Mouse (Mus musculus): Measurements from ENCODE around the gene Adad2. TPM values are rescaled to one million over a fixed set of nuclear protein-coding genes. Genes with fewer than 3 reads are reported as not detected.

Gene Adad2
- polyA plus RNA-seq, 1 experiment from 2014 or later = not detected

DNA sequence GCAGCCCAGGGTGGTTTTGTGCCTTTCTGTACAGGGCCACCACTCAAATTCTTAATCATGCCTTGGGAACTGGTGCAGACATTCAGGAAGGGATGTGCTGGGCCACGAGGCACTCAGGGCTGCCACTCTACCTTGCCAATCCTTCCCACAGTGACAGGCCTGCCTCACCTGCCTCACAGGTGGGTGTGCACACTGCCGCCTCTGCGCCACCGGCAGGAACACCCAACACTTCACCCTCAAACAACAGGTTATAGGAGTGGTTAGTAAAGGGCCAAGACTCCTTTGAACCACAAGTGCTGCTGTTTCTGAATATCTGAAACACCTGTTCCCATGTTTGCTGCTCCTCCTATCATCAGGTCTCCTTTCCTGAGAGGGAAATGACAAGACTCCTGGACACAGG lies 40.1 kb upstream of the Adad2 start:
- no peak overlapping the region for H3K9ac ChIP-seq (ENCODE audit: low read depth, low read length)
- no peak overlapping the region for H3K27ac ChIP-seq
- no peaks in the 10 kb centered on the region for H3K9me3 ChIP-seq (replicated peaks; ENCODE audit: low read length)
- no peak for TF ChIP-seq CTCF (IDR thresholded peaks at IDR 0.05; ENCODE audit: low read depth)
- 93% methylated on average over 4 of the region's 4 CpGs for WGBS
- ATAC-seq (replicated peaks; ENCODE audit: low FRiP score, low read depth) = no peak
- peaks cover 5% of the 10 kb centered on the region; the same call in 1 of the 2 replicates for H3K36me3 ChIP-seq (ENCODE audit: insufficient read depth, low read length)
- no peak for DNase-seq (ENCODE audit: low spot score)
- H3K4me2 ChIP-seq (ENCODE audit: low read length) = no peak overlapping the region
- H3K27me3 ChIP-seq (ENCODE audit: insufficient read depth, low read length) = no peaks in the 10 kb centered on the region
- H3K4me3 ChIP-seq (replicated peaks; ENCODE audit: low read depth, low read length) = no peak overlapping the region
- H3K4me1 ChIP-seq (replicated peaks; ENCODE audit: insufficient read depth, low read length) = no peaks in the 10 kb centered on the region; the same call in 1 of the 2 replicates

DNA sequence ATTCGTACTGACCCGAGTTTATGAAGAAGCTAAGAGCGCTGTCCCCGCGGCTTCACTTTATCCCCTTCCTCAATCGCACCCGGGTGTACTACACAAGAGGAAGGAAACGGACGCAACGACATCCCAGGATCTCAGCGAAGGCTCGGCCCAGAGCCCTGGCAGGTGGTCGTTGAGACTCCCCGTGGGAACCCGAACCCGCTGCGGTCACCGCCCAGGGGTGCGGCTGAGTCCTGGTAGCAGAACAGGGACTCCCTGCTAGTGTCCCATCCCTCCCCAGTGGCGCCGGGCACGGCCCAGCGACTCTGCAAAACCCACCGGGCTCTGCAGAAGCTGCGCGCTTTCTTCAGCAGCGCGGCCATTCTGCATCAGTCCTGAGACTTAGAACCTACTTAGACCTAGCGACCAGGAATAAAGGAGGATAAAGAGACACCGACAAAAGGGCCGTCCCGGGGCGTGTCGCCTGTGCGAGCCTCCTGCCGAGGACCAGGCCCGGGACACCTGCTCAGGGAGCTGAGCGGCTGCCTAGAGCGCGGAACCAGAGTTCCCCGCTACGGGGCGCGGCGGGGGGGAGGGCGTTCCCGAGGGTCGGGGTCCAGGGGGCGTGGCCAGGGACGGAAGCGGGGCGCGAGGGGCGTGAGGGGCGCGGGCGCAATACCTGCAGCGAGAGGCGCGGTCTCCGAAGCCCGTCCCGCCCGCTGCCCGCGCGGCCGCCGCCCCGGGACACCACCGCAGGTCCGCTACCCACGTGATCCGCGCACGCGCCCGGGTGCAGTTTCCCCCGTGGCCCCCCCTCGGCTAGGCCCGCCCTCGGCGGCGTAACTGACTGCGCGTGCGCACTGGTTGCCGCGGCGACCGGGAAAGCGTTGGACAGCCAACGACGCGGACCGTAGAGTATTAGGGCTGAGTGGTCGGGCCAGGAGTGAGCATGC lies 37.8 kb upstream of the Adad2 start, which contains the start of the genes Hsdl1 and Dnaaf1:
Gene Hsdl1 (minus strand): TSS at position 747 of the 929 bp plus-strand sequence.
Gene Dnaaf1 (plus strand): TSS at position 799 of the 929 bp plus-strand sequence.
- peak; percentile 37; the same call in 1 of the 2 replicates for TF ChIP-seq CTCF (IDR thresholded peaks at IDR 0.05; ENCODE audit: low read depth)
- Histone ChIP-seq H3K9ac (ENCODE audit: low read depth, low read length) (peak within 1 kb of the TSS; percentile 76), H3K36me3 (ENCODE audit: insufficient read depth, low read length) (no peaks in the 10 kb centered on the region), H3K27me3 (ENCODE audit: insufficient read depth, low read length) (no peaks in the 10 kb centered on the region), H3K4me3 (replicated peaks; ENCODE audit: low read depth, low read length) (peak within 1 kb of the TSS; percentile 77), H3K4me2 (ENCODE audit: low read length) (peak within 1 kb of the TSS; percentile 97), H3K9me3 (replicated peaks; ENCODE audit: low read length) (no peaks in the 10 kb centered on the region), H3K27ac (peak within 1 kb of the TSS; percentile 76), H3K4me1 (replicated peaks; ENCODE audit: insufficient read depth, low read length) (no peaks in the 10 kb centered on the region; the same call in 1 of the 2 replicates)
- under 1% methylated on average over 96 of the region's 97 CpGs for WGBS
- DNase-seq (ENCODE audit: low spot score) (peak; percentile 93), ATAC-seq (replicated peaks; ENCODE audit: low FRiP score, low read depth) (peak; percentile 87)

DNA sequence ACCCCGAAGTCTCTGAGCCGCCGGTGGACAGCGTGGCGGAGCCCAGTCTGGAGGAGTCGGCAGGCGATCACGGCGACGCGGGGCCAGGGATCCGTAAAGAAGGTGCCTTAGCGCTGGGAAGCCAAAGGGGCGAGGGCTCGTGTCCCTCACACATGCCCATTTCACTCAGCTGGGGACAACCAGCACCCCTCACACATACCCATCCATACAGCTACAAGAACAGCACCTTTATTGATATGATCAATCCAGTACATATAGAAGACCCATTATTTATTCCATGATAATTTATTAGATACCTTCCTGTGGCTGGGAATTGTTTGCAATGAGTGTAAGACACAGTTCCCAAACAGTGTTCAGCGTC lies 37.2 kb upstream of the Adad2 start:
- WGBS = under 1% methylated on average over 16 of the region's 16 CpGs
- H3K9ac ChIP-seq (ENCODE audit: low read depth, low read length) = 0 out of 2 replicates have a peak overlapping the region, but pooled peaks have one; percentile 76
- DNase-seq (ENCODE audit: low spot score) (no peak), ATAC-seq (replicated peaks; ENCODE audit: low FRiP score, low read depth) (no peak)
- no peaks in the 10 kb centered on the region for H3K9me3 ChIP-seq (replicated peaks; ENCODE audit: low read length)
- peak overlapping the region; percentile 97 for H3K4me2 ChIP-seq (ENCODE audit: low read length)
- H3K36me3 ChIP-seq (ENCODE audit: insufficient read depth, low read length) = no peaks in the 10 kb centered on the region
- TF ChIP-seq CTCF (IDR thresholded peaks at IDR 0.05; ENCODE audit: low read depth) = no peak
- H3K4me1 ChIP-seq (replicated peaks; ENCODE audit: insufficient read depth, low read length) = no peaks in the 10 kb centered on the region; the same call in 1 of the 2 replicates
- H3K27ac ChIP-seq = no peak overlapping the region
- H3K27me3 ChIP-seq (ENCODE audit: insufficient read depth, low read length) = no peaks in the 10 kb centered on the region
- H3K4me3 ChIP-seq (replicated peaks; ENCODE audit: low read depth, low read length) = peak overlapping the region; percentile 77

DNA sequence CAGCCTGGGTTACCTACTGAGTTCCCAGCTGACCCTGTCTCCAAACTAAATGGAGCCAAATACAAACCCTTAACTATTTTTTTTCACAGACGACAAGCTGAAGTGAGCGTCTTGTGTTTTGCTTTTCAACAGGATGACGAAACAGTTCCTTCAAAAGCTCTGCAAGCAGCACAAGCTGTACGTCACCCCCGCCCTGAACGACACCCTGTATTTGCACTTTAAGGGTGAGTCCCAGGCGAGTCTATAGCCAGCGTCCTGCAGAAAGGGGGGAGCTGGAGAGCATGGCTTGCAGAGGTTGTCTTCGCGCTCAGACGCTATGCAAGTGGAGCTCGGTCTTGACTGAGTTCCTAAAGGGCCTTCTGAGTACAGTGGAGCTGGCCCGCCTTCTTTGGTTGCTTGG lies 33.5 kb upstream of the Adad2 start:
- Histone ChIP-seq H3K27me3 (ENCODE audit: insufficient read depth, low read length) (no peaks in the 10 kb centered on the region), H3K9me3 (replicated peaks; ENCODE audit: low read length) (no peaks in the 10 kb centered on the region), H3K27ac (no peak overlapping the region), H3K4me2 (ENCODE audit: low read length) (no peak overlapping the region), H3K4me3 (replicated peaks; ENCODE audit: low read depth, low read length) (no peak overlapping the region), H3K36me3 (ENCODE audit: insufficient read depth, low read length) (no peaks in the 10 kb centered on the region), H3K4me1 (replicated peaks; ENCODE audit: insufficient read depth, low read length) (no peaks in the 10 kb centered on the region; the same call in 1 of the 2 replicates), H3K9ac (ENCODE audit: low read depth, low read length) (no peak overlapping the region)
- DNase-seq (ENCODE audit: low spot score) (no peak), ATAC-seq (replicated peaks; ENCODE audit: low FRiP score, low read depth) (no peak)
- 44% methylated on average over 13 of the region's 13 CpGs for WGBS
- no peak for TF ChIP-seq CTCF (IDR thresholded peaks at IDR 0.05; ENCODE audit: low read depth)

DNA sequence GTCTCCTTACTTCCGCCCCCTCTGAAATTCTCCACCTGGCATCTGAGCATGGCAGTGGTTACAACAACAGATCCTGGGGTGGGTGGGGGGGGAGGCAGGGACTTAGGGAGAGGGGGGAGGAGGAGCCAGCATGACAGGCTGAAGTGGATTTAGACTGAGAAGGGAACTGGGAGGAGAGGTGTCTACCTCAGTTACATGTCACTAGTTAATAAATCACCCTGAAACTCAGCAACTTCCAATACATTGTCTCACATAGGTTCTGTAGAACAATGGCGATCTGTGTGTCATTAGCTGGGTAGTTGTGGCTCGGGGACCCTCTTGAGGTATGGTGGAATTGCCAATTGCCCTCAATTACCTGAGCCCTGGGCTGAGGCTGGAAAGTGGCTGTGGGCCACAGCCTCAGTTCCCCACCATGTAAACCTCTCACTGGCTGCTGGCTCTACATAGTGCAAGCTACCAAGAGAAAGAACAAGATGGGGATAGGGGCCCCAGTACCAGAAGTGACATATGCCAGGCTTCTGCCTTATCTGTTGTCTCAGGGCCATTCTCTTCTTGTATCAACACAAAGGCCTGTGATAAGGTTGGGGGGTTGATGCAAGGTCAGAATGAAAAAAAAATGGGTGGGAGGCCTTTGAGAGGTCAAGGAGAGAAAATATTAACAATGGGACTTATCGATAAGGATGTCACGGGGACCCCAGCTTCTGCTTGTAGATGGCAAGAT lies 31.9 kb upstream of the Adad2 start:
- Histone ChIP-seq H3K4me3 (replicated peaks; ENCODE audit: low read depth, low read length) (no peak overlapping the region), H3K27me3 (ENCODE audit: insufficient read depth, low read length) (no peaks in the 10 kb centered on the region), H3K36me3 (ENCODE audit: insufficient read depth, low read length) (no peaks in the 10 kb centered on the region), H3K9me3 (replicated peaks; ENCODE audit: low read length) (no peaks in the 10 kb centered on the region), H3K9ac (ENCODE audit: low read depth, low read length) (no peak overlapping the region), H3K4me2 (ENCODE audit: low read length) (no peak overlapping the region), H3K4me1 (replicated peaks; ENCODE audit: insufficient read depth, low read length) (no peaks in the 10 kb centered on the region), H3K27ac (no peak overlapping the region)
- WGBS = 75% methylated on average over 5 of the region's 5 CpGs
- DNase-seq (ENCODE audit: low spot score) (no peak), ATAC-seq (replicated peaks; ENCODE audit: low FRiP score, low read depth) (no peak)
- no peak for TF ChIP-seq CTCF (IDR thresholded peaks at IDR 0.05; ENCODE audit: low read depth)

DNA sequence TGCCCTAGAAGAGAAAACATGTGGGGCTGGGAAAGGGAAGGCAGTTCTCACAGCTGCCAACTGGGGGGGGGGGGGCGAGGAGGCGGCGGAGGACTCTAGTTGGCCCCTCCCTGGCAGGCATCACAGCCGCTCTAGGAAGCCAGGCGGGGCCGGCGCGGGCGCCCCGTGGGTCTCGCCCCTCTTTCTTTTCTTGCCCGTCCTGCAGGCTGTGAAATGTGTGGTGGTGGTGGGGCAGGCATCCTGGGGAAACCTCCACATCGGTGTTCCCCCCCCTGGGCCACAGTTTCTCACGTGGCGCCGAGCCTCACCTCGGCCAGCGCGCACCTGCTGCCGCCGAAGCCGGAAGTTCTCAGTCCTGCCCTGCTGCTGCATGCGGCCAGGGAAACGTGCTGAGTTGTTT lies 26.6 kb upstream of the Adad2 start:
- Histone ChIP-seq H3K27me3 (ENCODE audit: insufficient read depth, low read length) (no peaks in the 10 kb centered on the region), H3K4me2 (ENCODE audit: low read length) (peak overlapping the region; percentile 57), H3K27ac (no peak overlapping the region), H3K4me3 (replicated peaks; ENCODE audit: low read depth, low read length) (peak overlapping the region; percentile 24; the same call in 1 of the 2 replicates), H3K36me3 (ENCODE audit: insufficient read depth, low read length) (no peaks in the 10 kb centered on the region), H3K9me3 (replicated peaks; ENCODE audit: low read length) (no peaks in the 10 kb centered on the region), H3K4me1 (replicated peaks; ENCODE audit: insufficient read depth, low read length) (no peaks in the 10 kb centered on the region), H3K9ac (ENCODE audit: low read depth, low read length) (0 out of 2 replicates have a peak overlapping the region, but pooled peaks have one; percentile 35)
- DNase-seq (ENCODE audit: low spot score) = no peak
- ATAC-seq (replicated peaks; ENCODE audit: low FRiP score, low read depth) = 0 out of 2 replicates have a peak, but pooled peaks have one; percentile 25
- no peak for TF ChIP-seq CTCF (IDR thresholded peaks at IDR 0.05; ENCODE audit: low read depth)
- 19% methylated on average over 21 of the region's 24 CpGs for WGBS
